Mouse (Mus musculus) midbrain, postnatal 0 days (tissue): ENCODE data around the gene Cfap299. TPM values are rescaled to one million over a fixed set of nuclear protein-coding genes. Genes with fewer than 3 reads are reported as not detected.

Source experiments
- ATAC-seq: fragments of 200-750 bp; cut with Nextera tagmentation; 2 replicates; pipeline ENCODE4 v1.8.0; 2017; ENCODE audit warnings: moderate number of reproducible peaks, mild to moderate bottlenecking, moderate TSS enrichment, moderate library complexity; ENCODE audit not compliant: low FRiP score
- DNase-seq: peaks from one replicate; pipeline ENCODE4 v3.0.0-alpha.2; 2015; ENCODE audit warnings: low spot score
- H3K27ac ChIP-seq: fragments of 300-500 bp; sonication (generic); 2 replicates; pipeline ENCODE4 v1.5.1; 2014; ENCODE audit warnings: low read depth, mild to moderate bottlenecking, low read length, mixed read lengths
- H3K27me3 ChIP-seq: fragments of 300-500 bp; sonication (generic); 2 replicates; pipeline ENCODE4 v1.6.1; 2014; ENCODE audit warnings: low read length, control low read depth, mixed read lengths; ENCODE audit not compliant: insufficient read depth
- H3K36me3 ChIP-seq: fragments of 300-500 bp; sonication (generic); 2 replicates; pipeline ENCODE4 v1.6.1; 2014; ENCODE audit warnings: low read length, control low read depth, mixed read lengths; ENCODE audit not compliant: insufficient read depth
- H3K4me1 ChIP-seq: fragments of 300-500 bp; sonication (generic); 2 replicates; pipeline ENCODE4 v1.6.1; 2014; ENCODE audit warnings: mild to moderate bottlenecking, control low read depth, antibody characterized with exemption, low read length, mixed read lengths; ENCODE audit not compliant: insufficient read depth
- H3K4me2 ChIP-seq: fragments of 300-500 bp; sonication (generic); 2 replicates; pipeline ENCODE4 v1.6.1; 2014; ENCODE audit warnings: low read depth, mild to moderate bottlenecking, low read length, mixed read lengths; ENCODE audit not compliant: poor library complexity, severe bottlenecking
- H3K4me3 ChIP-seq: fragments of 300-500 bp; sonication (generic); 2 replicates; pipeline ENCODE4 v1.5.1; 2014; ENCODE audit warnings: low read depth, mild to moderate bottlenecking, low read length, moderate library complexity
- H3K9ac ChIP-seq: fragments of 300-500 bp; sonication (generic); replicated peaks from 2 replicates; pipeline ENCODE4 v1.6.1; 2014; ENCODE audit warnings: mild to moderate bottlenecking, low read length, moderate library complexity, mixed read lengths; ENCODE audit not compliant: poor library complexity, severe bottlenecking
- H3K9me3 ChIP-seq: fragments of 300-500 bp; sonication (generic); 2 replicates; pipeline ENCODE4 v1.6.1; 2016; ENCODE audit warnings: low read length, control low read depth
- CTCF ChIP-seq: IDR thresholded peaks from 2 replicates; pipeline ENCODE4 v1.5.1; 2016; ENCODE audit warnings: antibody characterized with exemption, mild to moderate bottlenecking
- WGBS: fragments of 180-500 bp; shearing (Covaris S2); extraction: QIAGEN DNeasy Blood & Tissue Kit; methylation state at CpG from one replicate; pipeline ENCODE4 v1.1.7; 2014; 5-methylcytosine and 5-hydroxymethylcytosine counted together
- polyA plus RNA-seq: library from polyadenylated mRNA; unstranded; fragments of >200 nt; fragmentation: Nextera tagmentation; extraction: Ambion mirVana; gene quantifications from 2 replicates; pipeline ENCODE4 v1.2.1, GENCODE M21; 2015
- total RNA-seq: library from RNA; depleted of rRNA; stranded (reverse); fragments of >200 nt; gene quantifications from 2 replicates; pipeline ENCODE4 v1.2.3, GENCODE M21; 2014

The Cfap299 gene
- total and polyA plus RNA-seq, 2 experiments from 2014 or later, result 1.5 to 3.4 TPM

DNA sequence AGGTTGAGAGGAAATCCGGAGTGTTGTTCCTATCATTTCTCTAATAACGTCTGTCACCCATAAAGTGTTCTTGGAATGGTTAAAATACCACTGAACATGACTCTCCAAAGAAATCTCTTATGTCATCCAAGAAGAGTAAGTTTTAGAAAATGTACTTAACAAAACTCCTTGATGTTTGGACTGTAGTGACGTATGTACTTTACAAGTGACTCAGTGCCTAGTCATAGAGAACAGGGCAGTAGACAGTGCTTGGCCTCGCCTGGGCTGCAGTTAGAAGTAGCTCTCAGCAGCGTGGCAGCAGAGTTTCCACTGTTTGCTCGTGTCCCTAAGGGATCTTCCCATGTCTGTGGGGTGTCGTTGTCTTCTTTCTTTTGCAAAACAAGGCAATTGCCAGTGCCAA lies 101.0 kb downstream of the Cfap299 start:
- TF ChIP-seq CTCF, result no peak
- no peak overlapping the region for H3K4me2 ChIP-seq
- no peaks in the 10 kb centered on the region for H3K4me1 ChIP-seq
- no peak overlapping the region for H3K9ac ChIP-seq
- 78% methylated on average over 7 of the region's 7 CpGs for WGBS
- no peaks in the 10 kb centered on the region for H3K36me3 ChIP-seq
- ATAC-seq (no peak), DNase-seq (no peak)
- H3K27me3 ChIP-seq, result no peaks in the 10 kb centered on the region
- H3K27ac ChIP-seq, result no peak overlapping the region
- no peaks in the 10 kb centered on the region for H3K9me3 ChIP-seq
- no peak overlapping the region for H3K4me3 ChIP-seq

DNA sequence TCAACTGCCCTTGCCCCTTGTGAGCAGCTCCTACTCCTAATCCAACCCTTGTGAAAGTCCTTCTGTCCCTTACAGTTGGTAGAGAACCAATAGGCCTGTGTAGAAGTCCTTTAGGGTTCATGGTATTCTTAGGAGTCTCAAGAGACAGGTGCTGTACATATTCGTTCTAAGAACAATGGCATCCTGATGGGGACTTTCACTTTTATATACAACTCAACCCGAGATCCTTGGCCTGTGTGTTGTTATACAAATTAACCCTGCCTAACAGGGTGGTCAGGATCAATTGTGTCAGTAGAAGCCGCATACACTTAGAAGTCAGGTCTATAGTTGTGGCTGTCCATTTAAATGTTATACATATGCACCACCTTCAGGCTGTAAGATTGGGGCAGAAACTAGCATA lies 109.6 kb downstream of the Cfap299 start:
- DNase-seq, result no peak
- Histone ChIP-seq H3K4me1 (no peaks in the 10 kb centered on the region), H3K4me2 (no peak overlapping the region), H3K9me3 (no peaks in the 10 kb centered on the region), H3K4me3 (no peak overlapping the region), H3K27me3 (no peaks in the 10 kb centered on the region), H3K9ac (no peak overlapping the region), H3K27ac (no peak overlapping the region), H3K36me3 (no peaks in the 10 kb centered on the region)
- TF ChIP-seq CTCF, result no peak
- ATAC-seq, result no peak
- WGBS, result 62% methylated on average over 3 of the region's 3 CpGs

DNA sequence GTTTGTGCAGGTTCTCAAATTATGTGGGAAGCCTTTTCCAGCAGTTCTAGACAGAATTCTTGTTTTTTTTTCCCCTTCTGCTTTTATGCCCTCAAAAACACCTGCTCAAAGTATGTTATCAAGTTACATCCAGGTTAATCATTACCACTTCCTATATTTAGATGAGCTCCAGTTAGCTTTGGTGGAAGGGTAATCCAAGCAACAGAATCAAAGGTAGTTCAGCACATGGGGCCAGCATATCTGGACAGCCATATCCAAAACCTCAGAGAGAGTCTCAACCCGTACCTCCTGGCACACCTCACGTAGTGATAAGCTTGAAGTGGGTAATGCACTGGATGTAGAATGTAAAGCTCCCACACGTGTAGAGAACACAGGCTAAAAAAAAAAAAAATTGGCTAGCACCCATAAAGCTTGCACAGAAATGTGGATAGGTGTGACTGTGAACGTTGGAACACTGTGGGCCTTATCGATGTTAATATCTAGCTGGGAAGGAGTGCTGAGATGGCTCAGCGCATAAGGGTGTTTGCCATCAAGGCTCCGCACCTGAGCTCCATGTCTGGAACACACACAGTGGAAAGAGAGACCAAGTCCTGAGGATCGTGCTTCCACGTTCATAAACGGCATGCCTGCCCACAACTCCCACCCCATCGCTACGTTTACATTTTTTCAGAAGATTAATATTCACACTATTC lies 117.8 kb downstream of the Cfap299 start:
- H3K9me3 ChIP-seq, result no peaks in the 10 kb centered on the region
- H3K4me1 ChIP-seq, result no peaks in the 10 kb centered on the region
- no peak overlapping the region for H3K4me3 ChIP-seq
- no peaks in the 10 kb centered on the region for H3K27me3 ChIP-seq
- no peak overlapping the region for H3K27ac ChIP-seq
- TF ChIP-seq CTCF, result no peak
- DNase-seq (no peak), ATAC-seq (no peak)
- no peak overlapping the region for H3K9ac ChIP-seq
- H3K36me3 ChIP-seq, result no peaks in the 10 kb centered on the region
- 94% methylated on average over 12 of the region's 12 CpGs for WGBS
- no peak overlapping the region for H3K4me2 ChIP-seq

DNA sequence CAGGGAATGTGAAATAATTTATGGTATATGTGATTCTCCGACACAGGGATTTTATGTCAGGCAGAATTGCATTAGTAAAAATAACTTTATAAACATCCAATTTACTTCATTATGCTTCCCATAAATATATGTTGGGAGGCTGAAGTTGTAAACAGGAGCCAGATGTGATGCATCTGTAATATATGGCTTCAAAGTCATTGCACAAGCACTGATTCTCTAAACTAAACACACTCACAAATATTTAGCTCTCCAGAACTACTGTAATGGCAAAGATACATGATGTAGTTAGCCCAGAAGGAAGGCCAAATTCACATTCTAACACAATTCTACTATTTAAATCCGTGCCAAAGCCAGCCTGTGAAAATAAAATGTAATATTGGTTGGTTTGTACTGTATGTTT lies 120.8 kb downstream of the Cfap299 start:
- WGBS, result 88% methylated on average over 2 of the region's 2 CpGs
- Histone ChIP-seq H3K4me1 (no peaks in the 10 kb centered on the region), H3K9me3 (no peaks in the 10 kb centered on the region), H3K36me3 (no peaks in the 10 kb centered on the region), H3K4me2 (no peak overlapping the region), H3K4me3 (no peak overlapping the region), H3K27ac (no peak overlapping the region), H3K9ac (no peak overlapping the region), H3K27me3 (no peaks in the 10 kb centered on the region)
- ATAC-seq (no peak), DNase-seq (no peak)
- no peak for TF ChIP-seq CTCF

DNA sequence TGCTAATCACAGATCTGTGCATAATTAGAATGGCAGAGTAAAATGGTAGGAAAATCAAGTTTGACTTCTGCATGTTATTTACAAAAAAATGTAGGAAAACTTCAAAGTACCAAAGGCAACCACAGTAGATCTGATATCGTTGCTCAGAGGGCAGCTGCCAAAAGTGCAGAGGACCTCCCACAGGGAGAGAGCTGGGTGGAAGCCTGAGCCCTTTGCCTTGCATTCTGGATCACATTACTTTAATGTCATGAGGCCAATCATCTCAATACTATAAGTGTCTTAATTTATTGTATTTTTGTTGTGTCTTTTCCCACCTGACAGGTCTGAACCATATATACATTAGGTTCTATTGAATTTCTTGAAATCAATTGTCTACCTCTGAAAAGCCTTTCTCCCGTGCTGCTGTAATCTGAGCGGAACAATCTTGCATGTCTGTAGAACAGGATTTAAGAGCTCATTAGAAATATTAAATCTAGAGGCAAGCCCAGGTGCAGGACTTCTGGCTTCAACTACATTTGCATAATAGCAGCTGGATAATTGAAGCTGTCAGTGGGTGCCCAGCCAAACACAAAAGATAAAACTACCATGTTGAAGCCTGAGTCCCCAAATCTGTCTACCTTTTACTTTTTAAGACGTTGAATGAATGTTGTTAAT lies 137.9 kb downstream of the Cfap299 start:
- ATAC-seq (no peak), DNase-seq (no peak)
- no peaks in the 10 kb centered on the region for H3K27me3 ChIP-seq
- H3K9me3 ChIP-seq, result no peaks in the 10 kb centered on the region
- H3K36me3 ChIP-seq, result no peaks in the 10 kb centered on the region
- no peak overlapping the region for H3K4me2 ChIP-seq
- H3K4me1 ChIP-seq, result no peaks in the 10 kb centered on the region
- no peak overlapping the region for H3K27ac ChIP-seq
- no peak overlapping the region for H3K4me3 ChIP-seq
- WGBS, result 31% methylated on average over 4 of the region's 4 CpGs
- no peak for TF ChIP-seq CTCF
- no peak overlapping the region for H3K9ac ChIP-seq

DNA sequence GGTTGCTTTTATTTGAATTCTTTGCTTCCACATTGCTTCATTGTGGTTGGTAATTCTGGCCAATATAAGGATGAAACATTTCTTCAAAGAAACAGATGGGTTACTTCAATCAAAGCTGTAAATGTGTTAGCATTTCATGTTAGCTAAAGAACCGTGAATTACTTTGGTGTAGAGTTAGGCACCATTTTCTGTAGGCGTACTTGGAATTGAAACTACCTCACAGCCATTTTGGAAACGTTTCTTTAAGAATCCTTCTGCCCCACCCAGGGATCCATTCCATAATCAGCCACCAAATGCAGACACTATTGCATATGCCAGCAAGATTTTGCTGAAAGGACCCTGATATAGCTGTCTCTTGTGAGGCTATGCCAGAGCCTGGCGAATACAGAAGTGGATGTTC lies 140.9 kb downstream of the Cfap299 start:
- H3K4me2 ChIP-seq, result no peak overlapping the region
- no peak overlapping the region for H3K4me3 ChIP-seq
- H3K9ac ChIP-seq, result no peak overlapping the region
- no peak for DNase-seq
- no peaks in the 10 kb centered on the region for H3K27me3 ChIP-seq
- no peak overlapping the region for H3K27ac ChIP-seq
- no peak for TF ChIP-seq CTCF
- H3K9me3 ChIP-seq, result no peaks in the 10 kb centered on the region
- H3K4me1 ChIP-seq, result no peaks in the 10 kb centered on the region
- no peak for ATAC-seq
- 88% methylated on average over 4 of the region's 4 CpGs for WGBS
- H3K36me3 ChIP-seq, result no peaks in the 10 kb centered on the region
